Mouse (Mus musculus): ENCODE data around the gene Cox7a2. TPM values are rescaled to one million over a fixed set of nuclear protein-coding genes. Genes with fewer than 3 reads are reported as not detected.
A peak's percentile ranks its signal among the peaks of the same experiment; 100 is the strongest.

Cox7a2 gene
- polyA plus RNA-seq, 1 experiment from 2014 or later, result 658 TPM

GRCm38 (mm10) chr9:79785794-79786085 is 26.1 kb upstream of the Cox7a2 start:
- DNase-seq (ENCODE audit: low spot score, missing footprints), result no peak
- no peaks in the 10 kb centered on the region for H3K9me3 ChIP-seq (ENCODE audit: control insufficient read depth, low read length)
- H3K27ac ChIP-seq (ENCODE audit: low read depth, low read length), result no peak overlapping the region
- H3K4me2 ChIP-seq, result no peak overlapping the region
- H3K27me3 ChIP-seq (ENCODE audit: control insufficient read depth, insufficient read depth, low read length), result no peaks in the 10 kb centered on the region
- no peaks in the 10 kb centered on the region for H3K4me1 ChIP-seq (ENCODE audit: control insufficient read depth, insufficient read depth, low read length)
- H3K36me3 ChIP-seq (ENCODE audit: control insufficient read depth, insufficient read depth, low read length), result no peaks in the 10 kb centered on the region
- no peak for ATAC-seq (ENCODE audit: low FRiP score)
- H3K4me3 ChIP-seq (ENCODE audit: low read depth, low read length), result no peak overlapping the region
- no peak overlapping the region for H3K9ac ChIP-seq (ENCODE audit: low read length)
- 87% methylated on average over 2 of the region's 2 CpGs for WGBS

GRCm38 (mm10) chr9:79784934-79785793 is 25.5 kb upstream of the Cox7a2 start:
- no peaks in the 10 kb centered on the region for H3K27me3 ChIP-seq (ENCODE audit: control insufficient read depth, insufficient read depth, low read length)
- 89% methylated on average over 2 of the region's 2 CpGs for WGBS
- H3K9ac ChIP-seq (ENCODE audit: low read length), result no peak overlapping the region

GRCm38 (mm10) chr9:79784439-79784838 is 24.8 kb upstream of the Cox7a2 start:
- H3K9me3 ChIP-seq (ENCODE audit: control insufficient read depth, low read length), result no peaks in the 10 kb centered on the region
- H3K4me2 ChIP-seq, result no peak overlapping the region
- H3K4me1 ChIP-seq (ENCODE audit: control insufficient read depth, insufficient read depth, low read length), result no peaks in the 10 kb centered on the region
- ATAC-seq (ENCODE audit: low FRiP score) (no peak), DNase-seq (ENCODE audit: low spot score, missing footprints) (no peak)
- WGBS, result 65% methylated on average over 3 of the region's 3 CpGs
- H3K36me3 ChIP-seq (ENCODE audit: control insufficient read depth, insufficient read depth, low read length), result no peaks in the 10 kb centered on the region
- H3K27me3 ChIP-seq (ENCODE audit: control insufficient read depth, insufficient read depth, low read length), result no peaks in the 10 kb centered on the region
- no peak overlapping the region for H3K4me3 ChIP-seq (ENCODE audit: low read depth, low read length)
- H3K9ac ChIP-seq (ENCODE audit: low read length), result no peak overlapping the region
- H3K27ac ChIP-seq (ENCODE audit: low read depth, low read length), result no peak overlapping the region

More at GRCm38 (mm10) chr9:79784934-79785793, 25.5 kb upstream of the Cox7a2 start:
- Histone ChIP-seq H3K4me2 (no peak overlapping the region), H3K27ac (ENCODE audit: low read depth, low read length) (no peak overlapping the region), H3K4me3 (ENCODE audit: low read depth, low read length) (no peak overlapping the region), H3K9me3 (ENCODE audit: control insufficient read depth, low read length) (no peaks in the 10 kb centered on the region), H3K4me1 (ENCODE audit: control insufficient read depth, insufficient read depth, low read length) (no peaks in the 10 kb centered on the region), H3K36me3 (ENCODE audit: control insufficient read depth, insufficient read depth, low read length) (no peaks in the 10 kb centered on the region)
- DNase-seq (ENCODE audit: low spot score, missing footprints), result no peak
- ATAC-seq (ENCODE audit: low FRiP score), result no peak

- H3K4me3 ChIP-seq (ENCODE audit: low read depth, low read length), result no peak overlapping the region
- ATAC-seq (ENCODE audit: low FRiP score) (no peak), DNase-seq (ENCODE audit: low spot score, missing footprints) (no peak)
- no peak overlapping the region for H3K4me2 ChIP-seq
- H3K36me3 ChIP-seq (ENCODE audit: control insufficient read depth, insufficient read depth, low read length), result no peaks in the 10 kb centered on the region
- no peaks in the 10 kb centered on the region for H3K4me1 ChIP-seq (ENCODE audit: control insufficient read depth, insufficient read depth, low read length)
- H3K9me3 ChIP-seq (ENCODE audit: control insufficient read depth, low read length), result no peaks in the 10 kb centered on the region
- no peak overlapping the region for H3K27ac ChIP-seq (ENCODE audit: low read depth, low read length)
- H3K27me3 ChIP-seq (ENCODE audit: control insufficient read depth, insufficient read depth, low read length), result no peaks in the 10 kb centered on the region
- 77% methylated on average over 2 of the region's 2 CpGs for whole genome bisulfite sequencing
- H3K9ac ChIP-seq (ENCODE audit: low read length), result no peak overlapping the region
Observed at GRCm38 (mm10) chr9:79779354-79779753, 19.7 kb upstream of the Cox7a2 start.

GRCm38 (mm10) chr9:79766991-79767545 is 7.4 kb upstream of the Cox7a2 start:
- no peaks in the 10 kb centered on the region for H3K9me3 ChIP-seq (ENCODE audit: control insufficient read depth, low read length)
- H3K4me1 ChIP-seq (ENCODE audit: control insufficient read depth, insufficient read depth, low read length), result no peaks in the 10 kb centered on the region
- no peaks in the 10 kb centered on the region for H3K27me3 ChIP-seq (ENCODE audit: control insufficient read depth, insufficient read depth, low read length)
- H3K4me2 ChIP-seq, result no peak overlapping the region
- no peak overlapping the region for H3K9ac ChIP-seq (ENCODE audit: low read length)
- H3K36me3 ChIP-seq (ENCODE audit: control insufficient read depth, insufficient read depth, low read length), result no peaks in the 10 kb centered on the region
- 93% methylated on average over 5 of the region's 5 CpGs for WGBS
- no peak for DNase-seq (ENCODE audit: low spot score, missing footprints)
- ATAC-seq (ENCODE audit: low FRiP score), result no peak
- no peak overlapping the region for H3K27ac ChIP-seq (ENCODE audit: low read depth, low read length)
- no peak overlapping the region for H3K4me3 ChIP-seq (ENCODE audit: low read depth, low read length)

GRCm38 (mm10) chr9:79765329-79765728 is 5.7 kb upstream of the Cox7a2 start:
- Histone ChIP-seq H3K4me3 (ENCODE audit: low read depth, low read length) (no peak overlapping the region), H3K4me2 (no peak overlapping the region), H3K27ac (ENCODE audit: low read depth, low read length) (no peak overlapping the region), H3K4me1 (ENCODE audit: control insufficient read depth, insufficient read depth, low read length) (no peaks in the 10 kb centered on the region), H3K9ac (ENCODE audit: low read length) (no peak overlapping the region), H3K36me3 (ENCODE audit: control insufficient read depth, insufficient read depth, low read length) (no peaks in the 10 kb centered on the region), H3K9me3 (ENCODE audit: control insufficient read depth, low read length) (no peaks in the 10 kb centered on the region), H3K27me3 (ENCODE audit: control insufficient read depth, insufficient read depth, low read length) (no peaks in the 10 kb centered on the region)
- no peak for ATAC-seq (ENCODE audit: low FRiP score)
- no peak for DNase-seq (ENCODE audit: low spot score, missing footprints)
- 79% methylated on average over 4 of the region's 4 CpGs for WGBS

GRCm38 (mm10) chr9:79762519-79762918 is 2.8 kb upstream of the Cox7a2 start:
- no peak for DNase-seq (ENCODE audit: low spot score, missing footprints)
- H3K9ac ChIP-seq (ENCODE audit: low read length), result no peak overlapping the region
- H3K4me2 ChIP-seq, result no peak overlapping the region
- WGBS, result 87% methylated on average over 6 of the region's 6 CpGs
- no peak overlapping the region for H3K27ac ChIP-seq (ENCODE audit: low read depth, low read length)
- no peaks in the 10 kb centered on the region for H3K9me3 ChIP-seq (ENCODE audit: control insufficient read depth, low read length)
- H3K27me3 ChIP-seq (ENCODE audit: control insufficient read depth, insufficient read depth, low read length), result no peaks in the 10 kb centered on the region
- ATAC-seq (ENCODE audit: low FRiP score), result no peak
- H3K36me3 ChIP-seq (ENCODE audit: control insufficient read depth, insufficient read depth, low read length), result no peaks in the 10 kb centered on the region
- H3K4me1 ChIP-seq (ENCODE audit: control insufficient read depth, insufficient read depth, low read length), result peaks cover 2% of the 10 kb centered on the region
- no peak overlapping the region for H3K4me3 ChIP-seq (ENCODE audit: low read depth, low read length)

GRCm38 (mm10) chr9:79760076-79760475 is 398 bp upstream of the Cox7a2 start:
- H3K27ac ChIP-seq (ENCODE audit: low read depth, low read length), result peak overlapping the region; percentile 71
- no peaks in the 10 kb centered on the region for H3K9me3 ChIP-seq (ENCODE audit: control insufficient read depth, low read length)
- peaks cover 2% of the 10 kb centered on the region for H3K4me1 ChIP-seq (ENCODE audit: control insufficient read depth, insufficient read depth, low read length)
- H3K9ac ChIP-seq (ENCODE audit: low read length), result peak overlapping the region; percentile 79
- peak; percentile 92 for DNase-seq (ENCODE audit: low spot score, missing footprints)
- 7% methylated on average over 14 of the region's 14 CpGs for WGBS
- peaks cover 3% of the 10 kb centered on the region; the same call in 1 of the 2 replicates for H3K36me3 ChIP-seq (ENCODE audit: control insufficient read depth, insufficient read depth, low read length)
- H3K27me3 ChIP-seq (ENCODE audit: control insufficient read depth, insufficient read depth, low read length), result no peaks in the 10 kb centered on the region
- peak overlapping the region; percentile 80 for H3K4me3 ChIP-seq (ENCODE audit: low read depth, low read length)
- H3K4me2 ChIP-seq, result peak overlapping the region; percentile 72
- ATAC-seq (ENCODE audit: low FRiP score), result peak; percentile 60

GRCm38 (mm10) chr9:79755311-79755710 is 4.4 kb downstream of the Cox7a2 start:
- Histone ChIP-seq H3K9me3 (ENCODE audit: control insufficient read depth, low read length) (no peaks in the 10 kb centered on the region), H3K9ac (ENCODE audit: low read length) (no peak overlapping the region), H3K4me2 (no peak overlapping the region), H3K27me3 (ENCODE audit: control insufficient read depth, insufficient read depth, low read length) (no peaks in the 10 kb centered on the region), H3K4me3 (ENCODE audit: low read depth, low read length) (no peak overlapping the region), H3K27ac (ENCODE audit: low read depth, low read length) (no peak overlapping the region), H3K4me1 (ENCODE audit: control insufficient read depth, insufficient read depth, low read length) (peaks cover 2% of the 10 kb centered on the region), H3K36me3 (ENCODE audit: control insufficient read depth, insufficient read depth, low read length) (peaks cover 3% of the 10 kb centered on the region)
- WGBS, result 94% methylated on average over 4 of the region's 4 CpGs
- DNase-seq (ENCODE audit: low spot score, missing footprints) (no peak), ATAC-seq (ENCODE audit: low FRiP score) (no peak)

Measured in midbrain, embryonic 11.5 days (tissue).